Mouse (Mus musculus) neural tube, embryonic 13.5 days (tissue): ENCODE data around the gene Gm21761. TPM values are rescaled to one million over a fixed set of nuclear protein-coding genes. Genes with fewer than 3 reads are reported as not detected.
"Not testable (repeated sequence)": the region's sequence is repeated elsewhere in the genome, so short reads cannot be mapped to it uniquely, and the experiment has no call there.

Experiments used
- ATAC-seq: fragments of 200-750 bp; cut with Nextera tagmentation; 2 replicates; pipeline ENCODE4 v1.8.0; 2017; ENCODE audit warnings: low read depth, mild to moderate bottlenecking, moderate TSS enrichment, moderate library complexity
- H3K27ac ChIP-seq: fragments of 300-500 bp; sonication (generic); replicated peaks from 2 replicates; pipeline ENCODE4 v1.5.1; 2015; ENCODE audit warnings: moderate library complexity, mild to moderate bottlenecking, inconsistent platforms
- H3K27me3 ChIP-seq: fragments of 300-500 bp; sonication (generic); 2 replicates; pipeline ENCODE4 v1.6.1; 2015; ENCODE audit warnings: mild to moderate bottlenecking, inconsistent platforms
- H3K36me3 ChIP-seq: fragments of 300-500 bp; sonication (generic); 2 replicates; pipeline ENCODE4 v1.6.1; 2015; ENCODE audit warnings: mild to moderate bottlenecking, inconsistent platforms
- H3K4me1 ChIP-seq: fragments of 300-500 bp; sonication (generic); replicated peaks from 2 replicates; pipeline ENCODE4 v1.6.1; 2015; ENCODE audit warnings: inconsistent platforms
- H3K4me2 ChIP-seq: fragments of 300-500 bp; sonication (generic); 2 replicates; pipeline ENCODE4 v1.6.1; 2015; ENCODE audit warnings: inconsistent platforms, mild to moderate bottlenecking, moderate library complexity
- H3K4me3 ChIP-seq: fragments of 300-500 bp; sonication (generic); 2 replicates; pipeline ENCODE4 v1.5.1; 2015; ENCODE audit warnings: mild to moderate bottlenecking, inconsistent platforms
- H3K9ac ChIP-seq: fragments of 300-500 bp; sonication (generic); 2 replicates; pipeline ENCODE4 v1.6.1; 2015; ENCODE audit warnings: moderate library complexity, mild to moderate bottlenecking, inconsistent platforms
- H3K9me3 ChIP-seq: fragments of 300-500 bp; sonication (generic); 2 replicates; pipeline ENCODE4 v1.6.1; 2016; ENCODE audit warnings: inconsistent platforms
- WGBS: fragments of 180-500 bp; shearing (Covaris S2); methylation state at CpG from one replicate; pipeline ENCODE4 v1.1.7; 2015; 5-methylcytosine and 5-hydroxymethylcytosine counted together
- polyA plus RNA-seq: library from polyadenylated mRNA; unstranded; fragments of >200 nt; fragmentation: Nextera tagmentation; extraction: Ambion mirVana; gene quantifications from 2 replicates; pipeline ENCODE4 v1.2.1, GENCODE M21; 2015

Gm21761 gene
- polyA plus RNA-seq = not detected in 2 replicates

DNA sequence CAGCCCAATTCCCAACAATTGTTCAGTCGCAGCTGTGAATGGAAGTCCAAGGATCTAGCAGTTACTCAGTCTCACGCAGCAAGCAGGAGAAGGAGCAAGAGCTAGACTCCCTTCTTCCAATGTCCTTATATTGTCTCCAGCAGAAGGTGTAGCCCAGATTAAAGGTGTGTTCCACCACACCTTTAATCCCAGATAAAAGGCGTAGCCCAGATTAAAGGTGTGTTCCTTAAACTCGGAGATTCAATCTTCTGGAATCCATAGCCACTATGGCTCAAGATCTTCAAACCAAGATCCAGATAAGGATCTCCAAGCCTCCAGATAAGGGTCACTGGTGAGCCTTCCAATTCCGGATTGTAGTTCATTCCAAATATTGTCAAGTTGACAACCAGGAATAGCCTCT, at the start of gene Gm21761:
Gene Gm21761, minus strand, starts transcription at position 101 of the 400 bp plus-strand sequence.
- WGBS = no CpG with 5 or more reads among the region's 5 CpGs
- not testable (repeated sequence) for H3K27ac ChIP-seq, H3K9me3 ChIP-seq, H3K4me1 ChIP-seq, ATAC-seq, H3K4me3 ChIP-seq, H3K4me2 ChIP-seq, H3K27me3 ChIP-seq, H3K9ac ChIP-seq, H3K36me3 ChIP-seq

GRCm38 (mm10) chr13:119969163-119969562, 40.1 kb upstream of the Gm21761 start:
- not testable (repeated sequence) for H3K4me1 ChIP-seq, ATAC-seq, H3K4me3 ChIP-seq, H3K4me2 ChIP-seq, H3K27me3 ChIP-seq, H3K9me3 ChIP-seq, H3K9ac ChIP-seq, H3K27ac ChIP-seq, H3K36me3 ChIP-seq
- WGBS = no CpG with 5 or more reads among the region's 13 CpGs

DNA sequence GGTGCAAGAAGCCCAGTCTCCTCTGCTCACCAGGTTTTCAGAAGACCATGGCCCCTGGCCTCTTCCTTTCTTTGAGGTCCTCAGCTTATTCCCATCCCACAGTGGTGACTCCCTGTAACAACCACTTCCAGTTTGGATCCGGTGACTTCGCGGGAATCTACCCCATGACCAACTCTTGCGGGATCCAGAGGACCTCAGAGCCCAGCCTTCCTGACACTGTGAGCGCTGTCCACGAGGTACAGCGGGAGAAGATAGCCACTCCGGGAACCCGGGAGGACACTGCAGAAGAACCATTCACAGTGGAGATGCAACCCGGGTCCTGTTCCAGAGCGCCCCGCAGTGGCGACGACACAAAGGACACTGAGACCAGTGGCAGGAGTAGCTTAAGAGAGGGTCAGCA, 39.1 kb upstream of the Gm21761 start:
- not testable (repeated sequence) for H3K9me3 ChIP-seq, H3K27me3 ChIP-seq, H3K27ac ChIP-seq, H3K4me3 ChIP-seq, H3K4me1 ChIP-seq, H3K36me3 ChIP-seq, H3K9ac ChIP-seq, H3K4me2 ChIP-seq
- 0 out of 2 replicates have a peak, but pooled peaks have one; percentile 25 for ATAC-seq
- no CpG with 5 or more reads among the region's 14 CpGs for WGBS

- not testable (repeated sequence) for H3K4me1 ChIP-seq, H3K9ac ChIP-seq, H3K9me3 ChIP-seq, H3K4me2 ChIP-seq, H3K4me3 ChIP-seq, H3K27ac ChIP-seq, H3K36me3 ChIP-seq, H3K27me3 ChIP-seq
- WGBS = under 1% methylated on average over 21 of the region's 22 CpGs
- ATAC-seq = peak; percentile 34; the same call in 1 of the 2 replicates
These were observed 36.9 kb upstream of the Gm21761 start for GRCm38 (mm10) chr13:119965968-119966367.

- H3K4me3 ChIP-seq, H3K4me1 ChIP-seq, H3K9ac ChIP-seq, H3K9me3 ChIP-seq, H3K4me2 ChIP-seq, H3K27me3 ChIP-seq, H3K36me3 ChIP-seq, H3K27ac ChIP-seq: not testable (repeated sequence)
- peak; percentile 68; the same call in 1 of the 2 replicates for ATAC-seq
- WGBS = under 1% methylated on average over 16 of the region's 34 CpGs
These were observed 36.4 kb upstream of the Gm21761 start for GRCm38 (mm10) chr13:119965302-119965952.

DNA sequence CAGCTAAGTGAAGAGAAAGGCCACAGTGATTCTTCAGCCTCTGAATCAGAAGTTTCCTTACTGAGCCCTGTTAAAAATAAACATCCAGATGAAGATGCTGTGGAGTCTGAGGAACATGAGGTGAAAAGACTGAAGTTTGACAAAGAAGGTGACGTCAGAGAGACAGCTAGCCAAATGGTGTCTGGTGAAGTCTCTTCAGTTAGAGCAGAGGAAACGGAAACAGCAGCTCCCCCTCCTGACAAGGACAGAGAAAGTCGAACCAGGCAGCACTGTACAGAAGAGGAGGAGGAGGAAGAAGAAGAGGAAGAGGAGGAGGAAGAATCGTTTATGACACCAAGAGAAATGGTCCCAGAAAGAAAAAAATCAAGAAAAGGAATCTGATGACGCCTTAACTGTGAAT, 33.8 kb upstream of the Gm21761 start:
- not testable (repeated sequence) for H3K9me3 ChIP-seq, H3K27me3 ChIP-seq, H3K9ac ChIP-seq, ATAC-seq, H3K4me1 ChIP-seq, H3K4me3 ChIP-seq, H3K4me2 ChIP-seq, H3K36me3 ChIP-seq, H3K27ac ChIP-seq
- WGBS = no CpG with 5 or more reads among the region's 5 CpGs

- no CpG with 5 or more reads among the region's 5 CpGs for WGBS
- H3K27ac ChIP-seq, H3K4me1 ChIP-seq, H3K4me3 ChIP-seq, H3K36me3 ChIP-seq, H3K9me3 ChIP-seq, H3K27me3 ChIP-seq, ATAC-seq, H3K4me2 ChIP-seq, H3K9ac ChIP-seq: not testable (repeated sequence)
These were observed 26.5 kb upstream of the Gm21761 start for GRCm38 (mm10) chr13:119955567-119955966.

- H3K4me2 ChIP-seq, ATAC-seq, H3K27ac ChIP-seq, H3K9me3 ChIP-seq, H3K4me3 ChIP-seq, H3K36me3 ChIP-seq, H3K27me3 ChIP-seq, H3K9ac ChIP-seq, H3K4me1 ChIP-seq: not testable (repeated sequence)
- 89% methylated on average over 2 of the region's 2 CpGs for WGBS
These were observed 26.0 kb upstream of the Gm21761 start for GRCm38 (mm10) chr13:119955089-119955488.

- not testable (repeated sequence) for H3K27ac ChIP-seq, H3K36me3 ChIP-seq, H3K27me3 ChIP-seq, ATAC-seq, H3K9me3 ChIP-seq, H3K9ac ChIP-seq, H3K4me3 ChIP-seq, H3K4me1 ChIP-seq, H3K4me2 ChIP-seq
- 80% methylated on average over 4 of the region's 6 CpGs for WGBS
These were observed 21.6 kb upstream of the Gm21761 start, which contains the start of gene B020031M17Rik for GRCm38 (mm10) chr13:119950706-119951105. TSS of gene B020031M17Rik (minus strand) at chr13:119950806.

DNA sequence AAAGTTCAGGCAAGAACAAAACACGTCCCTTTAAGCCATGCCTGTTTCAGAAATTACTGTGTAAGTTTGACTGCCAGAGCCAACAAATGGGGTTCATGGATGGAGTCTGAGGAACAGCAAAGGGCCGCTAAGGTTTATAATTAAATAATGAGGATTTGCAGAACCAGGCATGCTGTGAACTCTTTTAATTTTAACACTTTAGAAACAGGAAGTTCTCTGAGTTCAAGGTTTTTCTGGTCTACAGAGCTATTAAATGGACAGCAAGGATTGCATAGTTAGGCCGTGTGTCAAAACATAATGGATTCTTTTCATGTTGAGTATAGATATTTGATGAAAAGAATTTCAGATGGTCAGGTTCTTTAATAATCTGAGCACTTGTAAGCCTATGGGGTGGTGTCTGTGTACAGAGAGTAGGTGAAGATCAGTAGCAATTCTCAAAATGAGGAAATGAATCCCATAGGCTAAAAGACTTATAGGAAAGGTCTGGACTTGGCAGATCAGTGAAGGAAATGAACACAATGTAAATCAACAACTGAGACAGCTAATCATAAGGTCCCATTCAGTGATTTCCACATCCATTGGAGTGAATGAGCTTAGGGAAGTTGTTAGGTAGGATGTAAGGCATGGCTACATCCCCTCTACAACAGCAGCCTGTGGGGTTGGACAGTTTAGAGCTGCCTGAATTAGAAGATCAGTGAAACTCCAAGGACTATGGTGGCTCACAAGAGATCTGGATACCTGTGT, 4.3 kb downstream of the Gm21761 start:
- not testable (repeated sequence) for H3K4me3 ChIP-seq, H3K4me2 ChIP-seq, H3K27ac ChIP-seq, H3K4me1 ChIP-seq, H3K9ac ChIP-seq, ATAC-seq, H3K9me3 ChIP-seq, H3K27me3 ChIP-seq, H3K36me3 ChIP-seq
- WGBS = 88% methylated on average over 3 of the region's 3 CpGs

DNA sequence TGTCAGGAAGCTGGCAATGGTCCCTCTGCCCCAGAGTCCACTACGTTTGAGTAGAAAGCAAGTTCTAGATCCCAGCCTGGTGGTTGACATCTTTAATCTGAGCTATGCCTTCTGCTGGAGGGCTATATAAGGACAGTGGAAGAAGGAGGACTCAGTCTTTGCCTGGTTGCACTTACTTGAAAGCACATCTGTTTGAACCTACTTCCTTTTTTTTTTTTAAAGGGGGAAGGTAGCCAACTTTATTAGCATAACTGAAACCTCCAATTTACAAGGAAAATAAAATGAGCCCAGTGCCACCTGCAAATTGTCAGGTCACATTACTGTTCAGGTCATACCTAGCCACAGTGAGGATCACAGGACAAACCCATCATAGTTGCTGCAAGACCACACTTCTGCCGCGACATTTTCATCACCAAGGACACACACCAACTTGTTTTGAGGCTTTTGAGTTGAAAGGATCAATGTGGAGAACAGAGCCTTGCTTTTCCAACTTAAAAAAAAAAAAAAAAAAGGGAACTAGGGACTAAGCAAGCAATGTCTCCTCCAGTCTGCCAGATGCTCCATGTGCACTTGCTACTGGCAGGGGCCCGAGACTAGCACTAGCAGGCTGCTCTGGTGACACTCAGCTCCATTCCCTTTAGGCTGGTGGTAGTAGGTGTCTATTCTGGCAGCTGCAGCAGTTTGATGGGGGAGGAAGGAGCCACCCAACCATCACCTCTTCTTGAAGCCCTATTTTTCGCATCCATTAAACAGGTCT, 11.9 kb downstream of the Gm21761 start:
- ATAC-seq = not testable (repeated sequence)
- WGBS = 72% methylated on average over 4 of the region's 5 CpGs

DNA sequence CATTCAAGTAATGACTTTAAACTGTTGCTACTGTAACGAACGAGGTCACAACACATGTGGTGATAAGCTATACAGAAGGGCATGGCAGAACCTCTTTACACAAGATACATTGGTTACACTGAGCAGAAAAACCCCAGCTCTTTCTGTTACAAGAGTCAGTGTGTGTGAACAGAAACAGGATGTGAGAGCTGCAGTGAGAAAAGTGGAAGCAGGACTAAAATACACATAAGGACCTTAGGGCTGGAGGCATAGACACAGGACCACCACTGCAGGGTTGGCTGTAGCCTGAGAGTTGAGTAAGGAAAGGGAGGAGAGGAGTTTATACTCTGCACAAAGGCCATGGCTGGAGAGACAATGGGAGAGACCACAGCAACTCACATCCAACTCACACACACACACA, 12.6 kb downstream of the Gm21761 start:
- H3K27ac ChIP-seq, H3K9me3 ChIP-seq, H3K4me1 ChIP-seq, H3K36me3 ChIP-seq, H3K27me3 ChIP-seq, H3K4me3 ChIP-seq, H3K9ac ChIP-seq, H3K4me2 ChIP-seq, ATAC-seq: not testable (repeated sequence)
- WGBS = 70% methylated on average over 2 of the region's 2 CpGs

More for the DNA sequence above, 11.9 kb downstream of the Gm21761 start:
- not testable (repeated sequence) for H3K36me3 ChIP-seq, H3K9me3 ChIP-seq, H3K4me3 ChIP-seq, H3K27ac ChIP-seq, H3K4me2 ChIP-seq, H3K9ac ChIP-seq, H3K4me1 ChIP-seq, H3K27me3 ChIP-seq
